Mouse (Mus musculus): ENCODE data around the gene Sult2a8. TPM values are rescaled to one million over a fixed set of nuclear protein-coding genes. Genes with fewer than 3 reads are reported as not detected.
"Not testable (repeated sequence)": the region's sequence is repeated elsewhere in the genome, so short reads cannot be mapped to it uniquely, and the experiment has no call there.

Gene Sult2a8
- polyA plus RNA-seq (2016; fragmentation: Nextera tagmentation; extraction: Ambion mirVana) = not detected in 2 replicates

- WGBS = 74% methylated on average over 3 of the region's 3 CpGs
- Histone ChIP-seq H3K27me3 (ENCODE audit: low read depth, poor library complexity, severe bottlenecking) (no peaks in the 10 kb centered on the region), H3K36me3 (no peaks in the 10 kb centered on the region), H3K9me3 (replicated peaks) (peaks cover 3% of the 10 kb centered on the region; the same call in 1 of the 2 replicates), H3K27ac (no peak within 1 kb of the TSS), H3K4me3 (no peak within 1 kb of the TSS), H3K4me1 (no peaks in the 10 kb centered on the region)
- DNase-seq (ENCODE audit: low spot score) = no peak
Observed at GRCm38 (mm10) chr7:14446534-14446933, at the start of gene Sult2a8. Gene Sult2a8, minus strand, starts transcription at chr7:14446769.

GRCm38 (mm10) chr7:14494130-14494529 lies 47.6 kb upstream of the Sult2a8 start, which contains the start of gene Sult2a7:
Gene Sult2a7, minus strand, starts transcription at chr7:14494230.
- Histone ChIP-seq H3K27ac (no peak within 1 kb of the TSS), H3K4me3 (no peak within 1 kb of the TSS), H3K9me3 (replicated peaks) (0 out of 2 replicates have a peak, but pooled peaks cover 4% of the 10 kb centered on the region), H3K36me3 (no peaks in the 10 kb centered on the region), H3K27me3 (ENCODE audit: low read depth, poor library complexity, severe bottlenecking) (no peaks in the 10 kb centered on the region), H3K4me1 (no peaks in the 10 kb centered on the region)
- 88% methylated on average over 4 of the region's 4 CpGs for WGBS
- DNase-seq (ENCODE audit: low spot score) = no peak

- Histone ChIP-seq H3K9me3 (replicated peaks) (0 out of 2 replicates have a peak, but pooled peaks cover 4% of the 10 kb centered on the region), H3K27ac (no peak overlapping the region), H3K4me3 (no peak overlapping the region), H3K4me1 (no peaks in the 10 kb centered on the region), H3K36me3 (no peaks in the 10 kb centered on the region), H3K27me3 (ENCODE audit: low read depth, poor library complexity, severe bottlenecking) (no peaks in the 10 kb centered on the region)
- WGBS = 81% methylated on average over 3 of the region's 3 CpGs
- no peak for DNase-seq (ENCODE audit: low spot score)
Observed at GRCm38 (mm10) chr7:14492886-14493285, 46.3 kb upstream of the Sult2a8 start.

GRCm38 (mm10) chr7:14439581-14439980 lies 7.0 kb downstream of the Sult2a8 start:
- Histone ChIP-seq H3K9me3 (replicated peaks) (peaks cover 6% of the 10 kb centered on the region; the same call in 1 of the 2 replicates), H3K4me3 (no peak overlapping the region), H3K36me3 (no peaks in the 10 kb centered on the region), H3K27ac (no peak overlapping the region), H3K4me1 (no peaks in the 10 kb centered on the region), H3K27me3 (ENCODE audit: low read depth, poor library complexity, severe bottlenecking) (no peaks in the 10 kb centered on the region)
- no peak for DNase-seq (ENCODE audit: low spot score)

GRCm38 (mm10) chr7:14438484-14438883 lies 8.1 kb downstream of the Sult2a8 start:
- DNase-seq (ENCODE audit: low spot score) = no peak
- Histone ChIP-seq H3K4me3 (no peak overlapping the region), H3K27ac (no peak overlapping the region), H3K36me3 (no peaks in the 10 kb centered on the region), H3K4me1 (no peaks in the 10 kb centered on the region), H3K9me3 (replicated peaks) (peaks cover 3% of the 10 kb centered on the region; the same call in 1 of the 2 replicates), H3K27me3 (ENCODE audit: low read depth, poor library complexity, severe bottlenecking) (no peaks in the 10 kb centered on the region)
- 92% methylated on average over 1 of the region's 1 CpGs for WGBS

- H3K9me3 ChIP-seq (replicated peaks) = peaks cover 3% of the 10 kb centered on the region; the same call in 1 of the 2 replicates
Observed at GRCm38 (mm10) chr7:14438029-14438428, 8.5 kb downstream of the Sult2a8 start.

GRCm38 (mm10) chr7:14399363-14399762 lies 47.2 kb downstream of the Sult2a8 start:
- not testable (repeated sequence) for H3K27ac ChIP-seq; H3K4me3 ChIP-seq; H3K27me3 ChIP-seq (ENCODE audit: low read depth, poor library complexity, severe bottlenecking); DNase-seq (ENCODE audit: low spot score); H3K4me1 ChIP-seq; H3K36me3 ChIP-seq; H3K9me3 ChIP-seq (replicated peaks)

More at GRCm38 (mm10) chr7:14438029-14438428, 8.5 kb downstream of the Sult2a8 start:
- no peaks in the 10 kb centered on the region for H3K36me3 ChIP-seq
- WGBS = 88% methylated on average over 2 of the region's 2 CpGs
- no peaks in the 10 kb centered on the region for H3K4me1 ChIP-seq
- no peak overlapping the region for H3K4me3 ChIP-seq
- no peaks in the 10 kb centered on the region for H3K27me3 ChIP-seq (ENCODE audit: low read depth, poor library complexity, severe bottlenecking)
- no peak for DNase-seq (ENCODE audit: low spot score)
- H3K27ac ChIP-seq = no peak overlapping the region

GRCm38 (mm10) chr7:14396462-14396861 lies 50.1 kb downstream of the Sult2a8 start:
- no peaks in the 10 kb centered on the region for H3K36me3 ChIP-seq
- no peak overlapping the region for H3K4me3 ChIP-seq
- peaks cover 4% of the 10 kb centered on the region; the same call in 1 of the 2 replicates for H3K9me3 ChIP-seq (replicated peaks)
- H3K27me3 ChIP-seq (ENCODE audit: low read depth, poor library complexity, severe bottlenecking) = no peaks in the 10 kb centered on the region
- H3K4me1 ChIP-seq = no peaks in the 10 kb centered on the region
- DNase-seq (ENCODE audit: low spot score) = no peak
- no peak overlapping the region for H3K27ac ChIP-seq

Other genes starting within 250 kb of the Sult2a8 start
- not detected in 2 replicates for gene Sult2a6, start 191.9 kb downstream of the Sult2a8 start, polyA plus RNA-seq (2016; fragmentation: Nextera tagmentation; extraction: Ambion mirVana)
- not detected in 2 replicates for gene Obox8, start 113.2 kb downstream of the Sult2a8 start, polyA plus RNA-seq (2016; fragmentation: Nextera tagmentation; extraction: Ambion mirVana)
- not detected in 2 replicates for gene Sult2a7, start 47.5 kb upstream of the Sult2a8 start, polyA plus RNA-seq (2016; fragmentation: Nextera tagmentation; extraction: Ambion mirVana)
- 0.23 and 0.38 TPM in 2 replicates for gene Vmn1r90, start 116.7 kb upstream of the Sult2a8 start, polyA plus RNA-seq (2016; fragmentation: Nextera tagmentation; extraction: Ambion mirVana)
- gene Obox7, start 212.7 kb upstream of the Sult2a8 start, polyA plus RNA-seq (2016; fragmentation: Nextera tagmentation; extraction: Ambion mirVana) = not detected in 2 replicates

Measured in limb, embryonic 10.5 days (tissue).